Mouse (Mus musculus): Measurements from ENCODE around the gene Mrps16. TPM values are rescaled to one million over a fixed set of nuclear protein-coding genes. Genes with fewer than 3 reads are reported as not detected.
A peak's percentile ranks its signal among the peaks of the same experiment; 100 is the strongest.

Mrps16 gene
- total and polyA plus RNA-seq, 3 experiments = 112 to 132 TPM; not detected in 1

GRCm38 (mm10) chr14:20423046-20423445 lies 29.6 kb upstream of the Mrps16 start:
- Histone ChIP-seq H3K79me2 (ENCODE audit: control insufficient read depth, insufficient read depth, low read length, poor library complexity) (no peaks in the 10 kb centered on the region), H3K27me3 (ENCODE audit: control insufficient read depth in 1 of 2, insufficient read depth in 2 of 2, low read length in 2 of 2) (no peaks in the 10 kb centered on the region), H3K36me3 (ENCODE audit: control insufficient read depth in 1 of 2, insufficient read depth in 2 of 2, low read length in 2 of 2) (no peaks in the 10 kb centered on the region; a peak in 1 of 4 replicates), H3K9me3 (replicated peaks; ENCODE audit: insufficient read depth, low read length) (no peaks in the 10 kb centered on the region), H3K27ac (ENCODE audit: control insufficient read depth, low read depth, low read length) (no peak overlapping the region), H3K4me3 (ENCODE audit: control insufficient read depth in 1 of 2, insufficient read depth in 1 of 2, low read depth in 2 of 2, low read length in 2 of 2) (no peak overlapping the region), H3K9ac (ENCODE audit: control insufficient read depth, low read depth, low read length, poor library complexity, severe bottlenecking) (no peak overlapping the region), H3K4me1 (ENCODE audit: control insufficient read depth in 1 of 2, insufficient read depth in 2 of 2, low read length in 2 of 2) (no peaks in the 10 kb centered on the region)
- TF ChIP-seq CHD2 (IDR thresholded peaks at IDR 0.05; ENCODE audit: low read length) = no peak
- DNase-seq (ENCODE audit: low read depth, low spot score) = no peak

GRCm38 (mm10) chr14:20422257-20422656 lies 28.8 kb upstream of the Mrps16 start:
- no peak overlapping the region for H3K27ac ChIP-seq (ENCODE audit: control insufficient read depth, low read depth, low read length)
- no peak overlapping the region for H3K9ac ChIP-seq (ENCODE audit: control insufficient read depth, low read depth, low read length, poor library complexity, severe bottlenecking)
- H3K36me3 ChIP-seq (ENCODE audit: control insufficient read depth in 1 of 2, insufficient read depth in 2 of 2, low read length in 2 of 2) = no peaks in the 10 kb centered on the region; a peak in 1 of 4 replicates
- H3K9me3 ChIP-seq (replicated peaks; ENCODE audit: insufficient read depth, low read length) = no peaks in the 10 kb centered on the region
- H3K4me1 ChIP-seq (ENCODE audit: control insufficient read depth in 1 of 2, insufficient read depth in 2 of 2, low read length in 2 of 2) = no peaks in the 10 kb centered on the region
- no peaks in the 10 kb centered on the region for H3K27me3 ChIP-seq (ENCODE audit: control insufficient read depth in 1 of 2, insufficient read depth in 2 of 2, low read length in 2 of 2)
- peak; percentile 16 for DNase-seq (ENCODE audit: low read depth, low spot score)
- TF ChIP-seq ZKSCAN1 (IDR thresholded peaks at IDR 0.05; ENCODE audit: low read depth, low read length) (no peak), USF1 (IDR thresholded peaks at IDR 0.05; ENCODE audit: low read depth, low read length) (peak; percentile 78)
- no peaks in the 10 kb centered on the region for H3K79me2 ChIP-seq (ENCODE audit: control insufficient read depth, insufficient read depth, low read length, poor library complexity)
- H3K4me3 ChIP-seq (ENCODE audit: control insufficient read depth in 1 of 2, insufficient read depth in 1 of 2, low read depth in 2 of 2, low read length in 2 of 2) = no peak overlapping the region

- peak; percentile 71 for TF ChIP-seq SMC3 (IDR thresholded peaks at IDR 0.05; ENCODE audit: low read depth, low read length)
- peak; percentile 79 to 87 (median 80) for TF ChIP-seq CTCF (IDR thresholded peaks at IDR 0.05 in 2 of 3, conservative IDR thresholded peaks at IDR 0.05 in 1 of 3; ENCODE audit: control insufficient read depth in 1 of 3, insufficient read depth in 1 of 3, low read depth in 2 of 3, low read length in 3 of 3, poor library complexity in 1 of 3, severe bottlenecking in 1 of 3)
- no peak for TF ChIP-seq MYC (IDR thresholded peaks at IDR 0.05; ENCODE audit: low read depth, low read length)
- TF ChIP-seq ZC3H11A (IDR thresholded peaks at IDR 0.05; ENCODE audit: low read depth, low read length) = peak; percentile 47; the same call in 1 of the 2 replicates
- no peak for TF ChIP-seq MEF2A (IDR thresholded peaks at IDR 0.05; ENCODE audit: extremely low read depth, insufficient replicate concordance, low read depth, low read length, poor library complexity, severe bottlenecking)
- peak; percentile 73 for TF ChIP-seq RAD21 (IDR thresholded peaks at IDR 0.05; ENCODE audit: low read depth, low read length)
- Histone ChIP-seq H3K4me1 (ENCODE audit: control insufficient read depth in 1 of 2, insufficient read depth in 2 of 2, low read length in 2 of 2) (no peaks in the 10 kb centered on the region), H3K9ac (ENCODE audit: control insufficient read depth, low read depth, low read length, poor library complexity, severe bottlenecking) (no peak overlapping the region), H3K36me3 (ENCODE audit: control insufficient read depth in 1 of 2, insufficient read depth in 2 of 2, low read length in 2 of 2) (no peaks in the 10 kb centered on the region), H3K9me3 (replicated peaks; ENCODE audit: insufficient read depth, low read length) (no peaks in the 10 kb centered on the region), H3K27ac (ENCODE audit: control insufficient read depth, low read depth, low read length) (no peak overlapping the region), H3K27me3 (ENCODE audit: control insufficient read depth in 1 of 2, insufficient read depth in 2 of 2, low read length in 2 of 2) (no peaks in the 10 kb centered on the region), H3K79me2 (ENCODE audit: control insufficient read depth, insufficient read depth, low read length, poor library complexity) (no peaks in the 10 kb centered on the region), H3K4me3 (ENCODE audit: control insufficient read depth in 1 of 2, insufficient read depth in 1 of 2, low read depth in 2 of 2, low read length in 2 of 2) (no peak overlapping the region)
- peak; percentile 72 for DNase-seq (ENCODE audit: low read depth, low spot score)
These were observed 6.6 kb upstream of the Mrps16 start for GRCm38 (mm10) chr14:20400071-20400470.

All from MEL (cell line).